Mouse (Mus musculus): Measurements from ENCODE around the gene Myb. TPM values are rescaled to one million over a fixed set of nuclear protein-coding genes. Genes with fewer than 3 reads are reported as not detected.

The Myb gene
- polyA plus RNA-seq (2012; rRNA removed) = 5.3 and 5.6 TPM in 2 replicates

DNA sequence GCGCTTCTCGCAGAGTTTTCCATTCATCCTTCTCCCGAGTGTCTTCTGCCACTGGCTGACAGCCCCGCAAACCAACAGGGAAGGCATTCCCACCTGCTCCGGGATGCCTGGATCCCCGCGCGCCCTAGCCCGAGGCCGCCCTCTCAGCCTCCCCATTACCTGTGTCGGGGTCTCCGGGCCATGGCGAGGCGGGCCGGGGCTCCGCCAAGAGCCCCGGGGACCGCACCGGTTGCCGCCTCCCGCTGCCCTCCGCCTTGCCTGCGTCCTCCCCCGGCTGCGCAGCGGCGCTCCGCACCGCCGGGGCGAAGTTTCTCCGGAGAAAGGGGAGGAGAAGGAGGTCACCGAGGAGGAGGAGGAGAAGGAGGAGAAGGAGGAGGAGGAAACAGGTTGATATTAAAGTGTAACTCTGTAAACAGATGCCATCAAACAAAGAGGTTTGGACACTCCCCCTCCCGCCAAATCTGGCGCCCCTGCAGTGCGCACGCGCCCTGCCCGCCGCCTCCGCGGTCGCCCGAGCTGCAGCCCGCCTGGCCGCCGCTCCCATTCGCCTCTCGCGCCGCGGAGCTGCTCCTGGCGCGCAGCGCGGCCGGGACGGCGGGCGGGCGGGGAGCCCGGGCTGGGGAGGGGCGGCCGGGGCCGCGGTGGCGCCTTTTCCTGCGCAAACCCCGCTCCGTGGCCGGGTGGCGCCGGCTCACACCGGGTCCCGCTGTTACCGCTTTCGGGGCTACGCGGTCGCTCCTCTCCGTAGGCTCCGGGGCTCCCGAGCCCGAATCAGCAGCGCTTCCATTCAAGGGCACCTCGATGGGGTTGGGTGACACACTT lies at the start of gene Myb:
Gene Myb, minus strand, starts transcription at position 448 of the 822 bp plus-strand sequence.

Other genes starting within 250 kb of the Myb start
- gene Ahi1, start 208.4 kb downstream of the Myb start, polyA plus RNA-seq (2012; rRNA removed) = 125 and 128 TPM in 2 replicates
- gene Hbs1l, start 135.0 kb upstream of the Myb start, polyA plus RNA-seq (2012; rRNA removed) = 60.4 and 60.8 TPM in 2 replicates
- 0.13 and 0.14 TPM in 2 replicates for gene Aldh8a1, start 216.3 kb upstream of the Myb start, polyA plus RNA-seq (2012; rRNA removed)